Mouse (Mus musculus) heart, postnatal 0 days (tissue): Measurements from ENCODE around the gene Tdrd12. TPM values are rescaled to one million over a fixed set of nuclear protein-coding genes. Genes with fewer than 3 reads are reported as not detected.
A peak's percentile ranks its signal among the peaks of the same experiment; 100 is the strongest.

Source experiments
- ATAC-seq: fragments of 200-750 bp; cut with Nextera tagmentation; 2 replicates; pipeline ENCODE4 v1.8.0; 2017; ENCODE audit warnings: low read depth, moderate number of reproducible peaks, moderate library complexity; ENCODE audit not compliant: insufficient read depth
- DNase-seq: peaks from one replicate; pipeline ENCODE4 v3.0.0-alpha.2; 2016; ENCODE audit warnings: low spot score
- H3K27ac ChIP-seq: fragments of 300-500 bp; sonication (generic); 2 replicates; pipeline ENCODE4 v1.5.1; 2014; ENCODE audit warnings: low read depth, mild to moderate bottlenecking
- H3K27me3 ChIP-seq: fragments of 300-500 bp; sonication (generic); 2 replicates; pipeline ENCODE4 v1.6.1; 2014; ENCODE audit warnings: low read length, mixed read lengths; ENCODE audit not compliant: control insufficient read depth, insufficient read depth
- H3K36me3 ChIP-seq: fragments of 300-500 bp; sonication (generic); replicated peaks from 2 replicates; pipeline ENCODE4 v1.6.1; 2014; ENCODE audit warnings: low read length, mixed read lengths; ENCODE audit not compliant: control insufficient read depth, insufficient read depth
- H3K4me1 ChIP-seq: fragments of 300-500 bp; sonication (generic); 2 replicates; pipeline ENCODE4 v1.6.1; 2014; ENCODE audit warnings: antibody characterized with exemption; ENCODE audit not compliant: control insufficient read depth, insufficient read depth
- H3K4me2 ChIP-seq: fragments of 300-500 bp; sonication (generic); 2 replicates; pipeline ENCODE4 v1.6.1; 2014; ENCODE audit warnings: low read depth, mild to moderate bottlenecking, low read length, moderate library complexity
- H3K4me3 ChIP-seq: fragments of 300-500 bp; sonication (generic); 2 replicates; pipeline ENCODE4 v1.5.1; 2014; ENCODE audit warnings: low read depth, low read length
- H3K9ac ChIP-seq: fragments of 300-500 bp; sonication (generic); replicated peaks from 2 replicates; pipeline ENCODE4 v1.6.1; 2014; ENCODE audit warnings: low read depth, low read length, mixed read lengths
- H3K9me3 ChIP-seq: fragments of 300-500 bp; sonication (generic); replicated peaks from 2 replicates; pipeline ENCODE4 v1.6.1; 2016; ENCODE audit warnings: low read length; ENCODE audit not compliant: control insufficient read depth
- CTCF ChIP-seq: IDR thresholded peaks from 2 replicates; pipeline ENCODE4 v1.5.1; 2016; ENCODE audit warnings: antibody characterized with exemption, control low read depth, low read depth
- EP300 ChIP-seq: IDR thresholded peaks from 2 replicates; pipeline ENCODE4 v1.6.1; 2016; ENCODE audit warnings: antibody characterized with exemption, low read depth
- WGBS: fragments of 180-500 bp; shearing (Covaris S2); extraction: QIAGEN DNeasy Blood & Tissue Kit; methylation state at CpG from one replicate; pipeline ENCODE4 v1.1.7; 2014; 5-methylcytosine and 5-hydroxymethylcytosine counted together
- polyA plus RNA-seq: library from polyadenylated mRNA; unstranded; fragments of >200 nt; fragmentation: Nextera tagmentation; extraction: Ambion mirVana; gene quantifications from 2 replicates; pipeline ENCODE4 v1.2.1, GENCODE M21; 2015
- total RNA-seq: library from RNA; depleted of rRNA; stranded (reverse); fragments of >200 nt; gene quantifications from 2 replicates; pipeline ENCODE4 v1.2.3, GENCODE M21; 2014; ENCODE audit warnings: low replicate concordance

Gene Tdrd12
- total and polyA plus RNA-seq, 2 experiments from 2014 or later = 1.5 TPM; not detected in 1

DNA sequence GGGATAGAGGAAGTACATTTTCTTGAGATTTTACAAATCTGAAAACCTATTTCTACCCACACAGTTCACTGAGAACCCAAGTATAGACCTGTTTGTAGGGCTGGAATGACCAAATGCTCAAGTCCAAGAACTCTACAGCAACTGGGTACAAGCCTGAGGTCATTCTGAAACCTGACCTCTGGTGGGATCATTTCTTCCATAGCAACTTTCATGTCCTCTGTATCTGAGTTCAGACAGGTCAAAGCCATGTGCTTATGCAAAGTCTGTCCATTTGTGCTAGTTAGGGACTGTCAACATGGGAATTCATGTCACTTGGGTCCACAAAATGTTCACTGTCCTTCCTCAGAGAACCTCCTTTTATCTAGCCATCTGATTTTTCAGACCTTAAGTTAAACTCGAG lies 46.5 kb downstream of the Tdrd12 start:
- no peak overlapping the region for H3K27ac ChIP-seq
- ATAC-seq = no peak
- 64% methylated on average over 1 of the region's 1 CpGs for WGBS
- no peak for TF ChIP-seq CTCF
- no peak for TF ChIP-seq EP300
- H3K36me3 ChIP-seq = no peaks in the 10 kb centered on the region
- no peak overlapping the region for H3K4me3 ChIP-seq
- no peaks in the 10 kb centered on the region for H3K9me3 ChIP-seq
- no peaks in the 10 kb centered on the region for H3K27me3 ChIP-seq
- no peak overlapping the region for H3K9ac ChIP-seq
- peaks cover 8% of the 10 kb centered on the region; the same call in 1 of the 2 replicates for H3K4me1 ChIP-seq
- H3K4me2 ChIP-seq = no peak overlapping the region
- DNase-seq = no peak

DNA sequence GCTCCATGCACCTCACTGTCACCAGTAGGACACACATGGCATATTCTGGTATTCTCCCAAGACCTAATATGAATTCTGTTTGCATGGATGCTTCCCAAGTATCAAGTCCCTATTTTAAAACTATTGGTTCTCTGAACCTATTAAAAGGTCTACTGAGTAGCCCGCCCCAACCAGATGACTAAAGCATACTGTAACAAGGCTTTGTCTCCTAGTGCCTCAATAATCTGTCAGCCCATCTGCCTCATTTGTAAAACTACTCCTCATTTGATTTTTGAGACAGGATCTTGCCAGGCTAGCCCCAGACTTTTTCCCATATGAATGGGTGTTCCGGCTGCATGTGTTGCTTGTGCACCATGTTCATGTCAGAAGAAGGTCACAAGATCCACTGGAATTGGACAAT lies 47.4 kb downstream of the Tdrd12 start:
- TF ChIP-seq EP300 (no peak), CTCF (no peak)
- no peak overlapping the region for H3K4me2 ChIP-seq
- no peaks in the 10 kb centered on the region for H3K36me3 ChIP-seq
- H3K9ac ChIP-seq = no peak overlapping the region
- H3K4me1 ChIP-seq = peaks cover 16% of the 10 kb centered on the region
- H3K9me3 ChIP-seq = no peaks in the 10 kb centered on the region
- no peak overlapping the region for H3K4me3 ChIP-seq
- ATAC-seq (no peak), DNase-seq (no peak)
- H3K27me3 ChIP-seq = no peaks in the 10 kb centered on the region
- no peak overlapping the region for H3K27ac ChIP-seq
- WGBS = 95% methylated on average over 2 of the region's 2 CpGs

- ATAC-seq (no peak), DNase-seq (no peak)
- 67% methylated on average over 8 of the region's 8 CpGs for WGBS
- Histone ChIP-seq H3K9me3 (no peaks in the 10 kb centered on the region), H3K4me1 (peaks cover 22% of the 10 kb centered on the region), H3K4me3 (no peak overlapping the region), H3K9ac (no peak overlapping the region), H3K27me3 (no peaks in the 10 kb centered on the region), H3K27ac (no peak overlapping the region), H3K4me2 (no peak overlapping the region), H3K36me3 (no peaks in the 10 kb centered on the region)
- TF ChIP-seq EP300 (no peak), CTCF (no peak)
These were observed 51.0 kb downstream of the Tdrd12 start for GRCm38 (mm10) chr7:35486553-35486952.

DNA sequence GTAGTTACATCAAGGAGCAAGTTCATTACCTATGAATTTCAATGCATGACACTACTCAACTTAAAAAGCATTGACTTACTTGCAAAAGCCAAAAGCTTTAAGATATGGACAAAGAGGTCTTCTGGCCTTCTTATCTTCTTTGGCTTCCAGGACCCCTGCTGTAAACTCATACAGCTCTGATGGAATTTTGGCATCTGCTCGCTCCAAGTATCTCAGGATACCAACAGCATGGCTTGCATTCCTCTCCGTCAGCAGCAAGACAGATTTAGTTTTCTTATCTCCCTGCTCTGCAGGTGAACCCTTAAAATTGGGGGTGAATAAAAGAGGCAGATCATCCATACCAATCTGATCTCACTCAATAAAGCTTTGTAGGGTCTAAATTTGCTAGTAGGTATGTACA lies 52.4 kb downstream of the Tdrd12 start:
- Histone ChIP-seq H3K4me3 (no peak overlapping the region), H3K27ac (peak overlapping the region; percentile 22)

DNA sequence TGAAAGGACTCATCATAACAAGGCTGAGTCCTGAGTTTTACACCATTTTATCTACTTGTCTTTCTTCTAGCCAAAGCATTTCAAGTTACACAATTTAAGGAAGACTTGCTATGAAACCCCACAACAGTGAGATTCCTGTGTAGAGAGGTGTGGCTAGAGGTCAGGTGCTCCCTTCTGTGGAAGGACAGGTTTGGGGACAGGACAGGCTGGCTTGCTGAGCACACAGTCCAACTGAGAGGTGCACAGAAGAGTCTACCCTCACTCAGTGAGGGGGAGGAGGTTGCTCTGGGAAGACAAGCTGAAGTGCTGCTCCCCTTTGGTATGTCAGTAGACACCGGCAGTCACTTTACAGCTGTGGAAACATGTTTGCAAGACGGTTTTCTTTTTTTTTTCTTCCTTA lies 61.1 kb downstream of the Tdrd12 start:
- Histone ChIP-seq H3K36me3 (no peaks in the 10 kb centered on the region), H3K4me1 (no peaks in the 10 kb centered on the region), H3K9me3 (no peaks in the 10 kb centered on the region), H3K27ac (no peak overlapping the region), H3K9ac (no peak overlapping the region), H3K4me3 (no peak overlapping the region), H3K4me2 (no peak overlapping the region), H3K27me3 (no peaks in the 10 kb centered on the region)
- ATAC-seq (no peak), DNase-seq (no peak)
- 54% methylated on average over 2 of the region's 2 CpGs for WGBS
- TF ChIP-seq EP300 (no peak), CTCF (no peak)

More for the DNA sequence above, 52.4 kb downstream of the Tdrd12 start:
- ATAC-seq = peak; percentile 57; the same call in 1 of the 2 replicates
- H3K36me3 ChIP-seq = no peaks in the 10 kb centered on the region
- no peaks in the 10 kb centered on the region for H3K27me3 ChIP-seq
- WGBS = 28% methylated on average over 2 of the region's 2 CpGs
- no peak overlapping the region for H3K9ac ChIP-seq
- H3K4me2 ChIP-seq = no peak overlapping the region
- H3K9me3 ChIP-seq = no peaks in the 10 kb centered on the region
- TF ChIP-seq CTCF (no peak), EP300 (no peak)
- peak; percentile 13 for DNase-seq
- H3K4me1 ChIP-seq = peaks cover 22% of the 10 kb centered on the region

GRCm38 (mm10) chr7:35470794-35471193 lies 66.8 kb downstream of the Tdrd12 start:
- H3K27me3 ChIP-seq = no peaks in the 10 kb centered on the region
- no peaks in the 10 kb centered on the region for H3K36me3 ChIP-seq
- no peaks in the 10 kb centered on the region for H3K4me1 ChIP-seq
- TF ChIP-seq CTCF (no peak), EP300 (no peak)
- peak; percentile 34 for DNase-seq
- no peak overlapping the region for H3K9ac ChIP-seq
- no peaks in the 10 kb centered on the region for H3K9me3 ChIP-seq
- peak; percentile 53 for ATAC-seq
- H3K4me2 ChIP-seq = no peak overlapping the region
- 21% methylated on average over 4 of the region's 4 CpGs for WGBS
- H3K27ac ChIP-seq = no peak overlapping the region
- no peak overlapping the region for H3K4me3 ChIP-seq
